Mouse (Mus musculus): ENCODE data around the gene Iba57. TPM values are rescaled to one million over a fixed set of nuclear protein-coding genes. Genes with fewer than 3 reads are reported as not detected.
A peak's percentile ranks its signal among the peaks of the same experiment; 100 is the strongest.

Gene Iba57
- polyA plus RNA-seq, 1 experiment from 2014 or later: 14.2 TPM

DNA sequence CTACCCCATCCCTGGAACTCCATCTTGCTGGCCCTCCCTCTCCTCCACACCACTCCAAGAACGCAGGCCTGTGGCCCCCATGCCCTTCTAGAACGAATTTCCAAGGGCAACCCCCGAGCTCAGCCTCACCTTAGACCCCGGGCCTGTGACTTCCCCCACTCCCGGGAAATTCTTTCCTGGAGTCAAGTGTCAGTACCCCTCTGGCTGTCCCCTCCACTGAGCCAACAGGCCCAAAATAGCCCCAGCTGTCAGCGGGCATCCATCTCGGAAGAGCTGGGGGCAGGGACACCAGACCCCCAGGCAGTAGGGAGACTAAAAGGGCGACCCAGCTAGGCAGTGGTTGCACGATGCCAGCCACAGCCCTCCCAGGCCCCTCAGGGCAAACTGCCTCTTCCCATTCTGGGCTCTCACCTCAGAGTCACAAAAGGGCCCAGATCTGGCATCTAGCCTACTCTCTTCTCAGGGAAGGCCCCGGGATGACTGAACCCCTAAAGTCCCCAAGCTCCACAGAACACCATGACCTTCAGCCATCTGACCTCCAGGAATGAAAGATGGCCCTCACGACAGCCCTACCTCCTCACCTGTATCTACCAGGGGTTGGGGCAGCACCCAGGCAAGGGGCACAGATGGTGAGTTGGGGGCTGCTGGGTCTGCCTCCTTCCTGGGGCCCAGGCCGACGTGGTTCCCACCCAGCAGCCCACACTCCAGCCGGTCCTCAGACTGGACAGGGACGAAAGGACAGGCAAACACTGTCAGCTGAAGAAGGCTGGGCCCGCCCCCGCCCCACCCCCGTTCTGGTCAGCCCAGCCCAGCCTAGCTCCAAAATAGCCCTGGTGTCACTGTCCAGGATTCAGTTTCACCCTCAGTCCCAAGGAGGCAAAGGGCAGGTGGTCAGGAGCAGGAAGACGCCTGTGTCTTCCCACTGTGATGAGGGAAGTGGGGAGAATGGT lies 24.7 kb downstream of the Iba57 start:
- Histone ChIP-seq H3K9me3 (replicated peaks) (no peaks in the 10 kb centered on the region), H3K4me1 (peaks cover 11% of the 10 kb centered on the region), H3K4me2 (no peak overlapping the region), H3K9ac (no peak overlapping the region), H3K27me3 (replicated peaks) (peaks cover 62% of the 10 kb centered on the region), H3K36me3 (no peaks in the 10 kb centered on the region), H3K4me3 (no peak overlapping the region), H3K27ac (no peak overlapping the region)
- no peak for ATAC-seq
- WGBS (ENCODE audit: insufficient replicate concordance): 53% methylated on average over 19 of the region's 19 CpGs

DNA sequence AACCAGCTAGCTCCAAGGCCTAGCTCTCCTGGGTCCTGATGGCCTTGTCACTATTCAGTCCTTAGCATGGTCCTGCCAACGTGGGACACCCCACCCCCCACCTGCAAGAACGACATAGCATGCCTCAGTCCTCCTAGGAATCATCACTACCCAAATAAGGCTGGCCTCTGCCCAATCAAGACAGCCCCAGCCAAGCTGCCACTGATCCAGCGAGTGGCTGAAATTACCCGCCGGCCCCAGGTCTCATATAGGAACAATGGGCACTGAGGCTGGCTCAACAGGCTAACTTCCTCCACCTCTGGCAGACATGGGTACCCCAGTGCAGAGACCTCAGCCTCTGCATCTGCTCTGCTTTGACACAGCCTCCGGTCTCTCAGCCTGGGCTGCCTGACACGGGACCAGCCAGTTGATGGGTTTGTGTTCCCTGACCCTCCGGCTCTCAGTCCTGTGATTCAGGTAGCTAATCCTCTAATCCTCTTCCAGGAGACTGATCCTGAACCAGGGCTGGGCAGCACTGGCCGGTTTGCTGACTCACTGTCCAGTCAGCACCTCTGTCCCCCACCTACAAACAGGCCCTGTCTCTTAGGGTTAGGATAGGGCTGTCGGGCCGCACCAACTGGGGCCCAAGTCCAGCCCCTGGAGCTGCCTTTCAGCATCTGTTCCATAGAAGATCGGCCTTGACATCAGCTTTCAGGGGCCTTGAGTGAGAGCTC lies 26.4 kb downstream of the Iba57 start:
- H3K4me2 ChIP-seq: no peak overlapping the region
- no peaks in the 10 kb centered on the region for H3K9me3 ChIP-seq (replicated peaks)
- H3K27me3 ChIP-seq (replicated peaks): peaks cover 79% of the 10 kb centered on the region
- WGBS (ENCODE audit: insufficient replicate concordance): 61% methylated on average over 12 of the region's 12 CpGs
- H3K36me3 ChIP-seq: no peaks in the 10 kb centered on the region
- H3K9ac ChIP-seq: no peak overlapping the region
- no peak for ATAC-seq
- peaks cover 11% of the 10 kb centered on the region for H3K4me1 ChIP-seq
- no peak overlapping the region for H3K27ac ChIP-seq
- H3K4me3 ChIP-seq: no peak overlapping the region

DNA sequence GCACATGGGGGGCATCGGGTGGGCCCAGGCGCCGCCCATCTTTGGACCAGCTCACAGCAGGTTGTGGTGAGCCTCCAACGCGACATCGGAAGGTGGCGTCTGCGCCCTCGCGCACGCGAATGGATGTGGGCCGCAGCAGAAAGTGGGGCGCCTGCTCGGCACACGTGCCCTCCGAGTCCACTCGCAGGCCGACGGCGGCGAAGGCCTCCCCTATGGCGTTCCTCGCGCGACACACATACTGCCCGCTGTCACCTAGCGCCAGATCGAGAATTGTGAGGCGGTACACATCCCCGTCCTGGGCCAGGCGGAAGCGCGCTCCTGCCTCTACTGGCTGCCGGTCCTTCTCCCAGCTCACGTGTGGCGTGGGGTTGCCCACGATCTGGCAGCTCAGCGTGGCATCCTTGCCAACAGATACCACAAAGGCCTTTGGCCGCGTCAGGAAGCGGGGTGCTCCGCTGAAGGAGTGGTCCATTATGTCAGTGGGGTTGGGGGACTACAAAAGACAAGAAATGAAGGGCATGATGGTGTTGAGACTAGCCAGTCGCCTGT lies 27.6 kb downstream of the Iba57 start, which contains the start of gene Obscn:
Obscn (minus strand) TSS at position 499 of the 549 bp plus-strand sequence.
- WGBS (ENCODE audit: insufficient replicate concordance): 17% methylated on average over 44 of the region's 44 CpGs
- Histone ChIP-seq H3K9ac (no peak within 1 kb of the TSS), H3K4me1 (0 out of 2 replicates have a peak, but pooled peaks cover 5% of the 10 kb centered on the region), H3K4me3 (peak within 1 kb of the TSS; percentile 10; the same call in 1 of the 2 replicates), H3K27ac (no peak within 1 kb of the TSS), H3K9me3 (replicated peaks) (no peaks in the 10 kb centered on the region), H3K27me3 (replicated peaks) (peaks cover 91% of the 10 kb centered on the region), H3K36me3 (no peaks in the 10 kb centered on the region), H3K4me2 (peak within 1 kb of the TSS; percentile 19)
- no peak for ATAC-seq

DNA sequence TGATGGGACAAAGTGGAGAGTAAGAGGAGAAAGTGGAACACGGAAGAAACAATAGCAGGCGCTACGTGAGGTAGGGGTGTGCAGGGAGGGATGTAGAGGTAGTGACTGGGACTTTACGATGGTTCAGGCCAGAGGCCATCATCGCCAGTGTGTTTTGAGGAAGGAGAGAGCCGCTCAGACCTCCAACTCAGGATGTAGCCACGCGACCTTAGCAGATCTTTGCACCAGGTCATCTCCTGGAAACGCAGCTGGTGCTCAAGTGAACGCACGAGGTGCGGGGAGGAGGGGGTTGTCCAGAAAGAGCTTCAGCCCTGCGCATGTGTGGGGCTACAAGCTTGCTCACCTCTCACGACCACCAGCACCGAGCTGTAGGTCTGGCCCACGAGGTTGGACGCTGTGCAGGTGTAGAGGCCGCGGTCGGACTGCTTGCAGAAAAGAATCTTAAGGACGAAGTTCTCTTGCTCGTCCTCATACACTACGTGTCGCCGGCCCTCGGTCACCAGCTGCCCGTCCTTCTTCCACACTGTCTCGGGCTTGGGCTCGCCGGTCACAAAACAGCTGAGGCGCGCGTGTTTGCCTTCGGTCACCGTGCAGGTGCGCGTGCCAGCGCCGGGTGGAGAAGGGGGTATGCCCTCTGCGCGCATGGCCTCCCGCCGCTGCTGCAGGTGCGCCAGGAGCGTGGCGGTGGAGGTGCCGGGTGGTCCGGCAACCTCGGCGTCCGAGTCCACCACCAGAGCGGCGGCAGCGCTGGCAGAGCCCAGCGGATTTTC lies 28.3 kb downstream of the Iba57 start:
- WGBS (ENCODE audit: insufficient replicate concordance): 11% methylated on average over 55 of the region's 55 CpGs
- Histone ChIP-seq H3K9me3 (replicated peaks) (no peaks in the 10 kb centered on the region), H3K27ac (no peak overlapping the region), H3K4me2 (peak overlapping the region; percentile 19), H3K9ac (no peak overlapping the region), H3K36me3 (no peaks in the 10 kb centered on the region), H3K4me1 (0 out of 2 replicates have a peak, but pooled peaks cover 5% of the 10 kb centered on the region), H3K4me3 (peak overlapping the region; percentile 10; the same call in 1 of the 2 replicates), H3K27me3 (replicated peaks) (peaks cover 90% of the 10 kb centered on the region)
- no peak for ATAC-seq

DNA sequence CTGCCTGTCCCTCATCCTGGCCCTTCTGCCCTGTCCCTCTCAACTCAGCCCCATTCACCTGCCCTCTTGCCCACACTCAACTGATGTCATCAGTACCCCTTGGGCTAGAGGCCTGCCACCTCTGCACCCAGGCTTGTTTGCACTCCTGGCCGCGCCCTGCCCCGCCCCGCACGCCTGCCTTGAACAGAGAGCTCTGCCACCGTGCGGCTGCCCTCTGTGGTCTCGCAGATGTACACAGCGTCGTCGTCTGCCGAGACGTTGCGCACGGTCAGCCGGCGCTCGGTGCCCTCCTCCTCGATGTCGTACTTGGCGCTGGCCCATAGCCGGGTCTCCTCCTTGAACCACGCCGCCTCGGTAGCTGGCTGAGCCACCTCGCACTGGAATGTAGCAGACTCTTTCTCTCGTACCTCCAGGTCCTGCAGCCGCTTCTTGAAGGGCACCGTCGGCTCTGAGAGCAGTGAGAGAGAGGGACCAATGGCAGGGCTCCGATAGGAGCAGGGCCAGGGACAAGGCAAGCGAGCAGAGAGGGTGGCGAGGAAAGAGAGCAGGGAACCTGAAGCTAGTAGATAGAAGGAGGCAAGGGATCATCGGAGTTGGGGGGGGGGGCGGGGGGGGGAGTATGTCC lies 29.1 kb downstream of the Iba57 start:
- 9% methylated on average over 35 of the region's 35 CpGs for WGBS (ENCODE audit: insufficient replicate concordance)
- Histone ChIP-seq H3K27ac (no peak overlapping the region), H3K4me2 (peak overlapping the region; percentile 21), H3K9ac (no peak overlapping the region), H3K4me1 (0 out of 2 replicates have a peak, but pooled peaks cover 5% of the 10 kb centered on the region), H3K36me3 (no peaks in the 10 kb centered on the region), H3K9me3 (replicated peaks) (no peaks in the 10 kb centered on the region), H3K4me3 (no peak overlapping the region), H3K27me3 (replicated peaks) (peaks cover 85% of the 10 kb centered on the region)
- ATAC-seq: 0 out of 2 replicates have a peak, but pooled peaks have one; percentile 36

- H3K36me3 ChIP-seq: no peaks in the 10 kb centered on the region
- 76% methylated on average over 2 of the region's 3 CpGs for WGBS (ENCODE audit: insufficient replicate concordance)
Measured at GRCm38 (mm10) chr11:59132065-59132464, 31.5 kb downstream of the Iba57 start.

GRCm38 (mm10) chr11:59131348-59131919 lies 32.1 kb downstream of the Iba57 start:
- Histone ChIP-seq H3K36me3 (no peaks in the 10 kb centered on the region), H3K4me2 (no peak overlapping the region), H3K4me1 (0 out of 2 replicates have a peak, but pooled peaks cover 5% of the 10 kb centered on the region), H3K9ac (no peak overlapping the region), H3K9me3 (replicated peaks) (no peaks in the 10 kb centered on the region), H3K4me3 (no peak overlapping the region), H3K27ac (no peak overlapping the region), H3K27me3 (replicated peaks) (peaks cover 55% of the 10 kb centered on the region)
- ATAC-seq: no peak
- WGBS (ENCODE audit: insufficient replicate concordance): 63% methylated on average over 18 of the region's 18 CpGs

More at GRCm38 (mm10) chr11:59132065-59132464, 31.5 kb downstream of the Iba57 start:
- H3K4me2 ChIP-seq: no peak overlapping the region
- H3K9me3 ChIP-seq (replicated peaks): no peaks in the 10 kb centered on the region
- H3K4me1 ChIP-seq: 0 out of 2 replicates have a peak, but pooled peaks cover 5% of the 10 kb centered on the region
- ATAC-seq: no peak
- no peak overlapping the region for H3K27ac ChIP-seq
- peaks cover 61% of the 10 kb centered on the region for H3K27me3 ChIP-seq (replicated peaks)
- H3K4me3 ChIP-seq: no peak overlapping the region
- H3K9ac ChIP-seq: no peak overlapping the region

- no peak overlapping the region for H3K4me2 ChIP-seq
- 70% methylated on average over 9 of the region's 9 CpGs for WGBS (ENCODE audit: insufficient replicate concordance)
- H3K9ac ChIP-seq: no peak overlapping the region
- no peak for ATAC-seq
- H3K4me3 ChIP-seq: no peak overlapping the region
- no peaks in the 10 kb centered on the region for H3K9me3 ChIP-seq (replicated peaks)
- H3K4me1 ChIP-seq: 0 out of 2 replicates have a peak, but pooled peaks cover 5% of the 10 kb centered on the region
- H3K27me3 ChIP-seq (replicated peaks): peaks cover 48% of the 10 kb centered on the region
- no peaks in the 10 kb centered on the region for H3K36me3 ChIP-seq
- no peak overlapping the region for H3K27ac ChIP-seq
Measured at GRCm38 (mm10) chr11:59130782-59131181, 32.8 kb downstream of the Iba57 start.

GRCm38 (mm10) chr11:59105945-59106344 lies 57.6 kb downstream of the Iba57 start:
- no peak for ATAC-seq
- Histone ChIP-seq H3K36me3 (no peaks in the 10 kb centered on the region), H3K4me3 (no peak overlapping the region), H3K9me3 (replicated peaks) (peaks cover 8% of the 10 kb centered on the region; the same call in 1 of the 2 replicates), H3K4me1 (no peaks in the 10 kb centered on the region), H3K27me3 (replicated peaks) (peaks cover 11% of the 10 kb centered on the region; the same call in 1 of the 2 replicates), H3K4me2 (no peak overlapping the region), H3K27ac (no peak overlapping the region), H3K9ac (no peak overlapping the region)
- WGBS (ENCODE audit: insufficient replicate concordance): 68% methylated on average over 5 of the region's 5 CpGs
